Mouse (Mus musculus) bone marrow, adult 2 months (tissue): ENCODE results near the gene Zbed4.

ENCODE experiments used
- CTCF ChIP-seq: fragments of 200-500 bp; IDR thresholded peaks from 2 replicates; pipeline ENCODE4 v1.5.1; 2011; ENCODE audit warnings: low read length, control low read depth; ENCODE audit not compliant: control insufficient read depth, insufficient read depth
- POLR2A ChIP-seq: fragments of 200-500 bp; IDR thresholded peaks from 2 replicates; pipeline ENCODE4 v1.6.1; 2011; ENCODE audit warnings: low read depth, mild to moderate bottlenecking, control low read depth, low read length, borderline replicate concordance; ENCODE audit not compliant: control insufficient read depth

- TF ChIP-seq CTCF (no peak), POLR2A (no peak)
Observed at GRCm38 (mm10) chr15:88800921-88801354, 49.5 kb downstream of the Zbed4 start.
